Mouse (Mus musculus) kidney, postnatal 14 days (tissue): ENCODE measurements around the gene Col27a1.

ENCODE experiments used
- DNase-seq: peaks from one replicate; pipeline ENCODE4 v3.0.0; 2022; ENCODE audit warnings: mixed read lengths

Gene Col27a1

GRCm38 (mm10) chr4:63213907-63214621, at the start of gene Col27a1:
Col27a1 (plus strand) TSS chr4:63214004.
- DNase-seq, result no peak

GRCm38 (mm10) chr4:63165636-63166035, 48.2 kb upstream of the Col27a1 start:
- DNase-seq, result peak; percentile 71

- no peak for DNase-seq
Observed at GRCm38 (mm10) chr4:63166323-63166722, 47.5 kb upstream of the Col27a1 start.

GRCm38 (mm10) chr4:63170061-63170460, 43.7 kb upstream of the Col27a1 start:
- DNase-seq, result peak; percentile 26

- peak; percentile 34 for DNase-seq
Observed at GRCm38 (mm10) chr4:63171122-63171521, 42.7 kb upstream of the Col27a1 start.

- DNase-seq, result peak; percentile 89
Observed at GRCm38 (mm10) chr4:63171969-63172685, 41.7 kb upstream of the Col27a1 start, which contains the start of gene Kif12. Kif12 (minus strand) TSS chr4:63172131.

- peak; percentile 83 for DNase-seq
Observed at GRCm38 (mm10) chr4:63181556-63181955, 32.2 kb upstream of the Col27a1 start.

GRCm38 (mm10) chr4:63186281-63186870, 27.4 kb upstream of the Col27a1 start:
- DNase-seq, result peak; percentile 23

GRCm38 (mm10) chr4:63191641-63192040, 22.2 kb upstream of the Col27a1 start:
- no peak for DNase-seq

- no peak for DNase-seq
Observed at GRCm38 (mm10) chr4:63194366-63194765, 19.4 kb upstream of the Col27a1 start.

- DNase-seq, result no peak
Observed at GRCm38 (mm10) chr4:63199366-63199765, 14.4 kb upstream of the Col27a1 start.

GRCm38 (mm10) chr4:63203874-63204273, 9.9 kb upstream of the Col27a1 start:
- DNase-seq, result no peak

- DNase-seq, result no peak
Observed at GRCm38 (mm10) chr4:63205583-63205982, 8.2 kb upstream of the Col27a1 start.

- peak; percentile 88 for DNase-seq
Observed at GRCm38 (mm10) chr4:63215185-63215992, 1.6 kb downstream of the Col27a1 start.

- DNase-seq, result peak; percentile 74
Observed at GRCm38 (mm10) chr4:63215993-63216531, 2.3 kb downstream of the Col27a1 start.

- peak; percentile 64 for DNase-seq
Observed at GRCm38 (mm10) chr4:63216566-63216965, 2.8 kb downstream of the Col27a1 start.

GRCm38 (mm10) chr4:63217513-63217912, 3.7 kb downstream of the Col27a1 start:
- DNase-seq, result no peak

- no peak for DNase-seq
Observed at GRCm38 (mm10) chr4:63219059-63219458, 5.3 kb downstream of the Col27a1 start.

- no peak for DNase-seq
Observed at GRCm38 (mm10) chr4:63219635-63220034, 5.8 kb downstream of the Col27a1 start.

- peak; percentile 75 for DNase-seq
Observed at GRCm38 (mm10) chr4:63221096-63221958, 7.5 kb downstream of the Col27a1 start.

- peak; percentile 37 for DNase-seq
Observed at GRCm38 (mm10) chr4:63222246-63222645, 8.4 kb downstream of the Col27a1 start.

- no peak for DNase-seq
Observed at GRCm38 (mm10) chr4:63225373-63225772, 11.6 kb downstream of the Col27a1 start.
